Mouse (Mus musculus): Measurements from ENCODE around the gene Ntpcr.

DNA sequence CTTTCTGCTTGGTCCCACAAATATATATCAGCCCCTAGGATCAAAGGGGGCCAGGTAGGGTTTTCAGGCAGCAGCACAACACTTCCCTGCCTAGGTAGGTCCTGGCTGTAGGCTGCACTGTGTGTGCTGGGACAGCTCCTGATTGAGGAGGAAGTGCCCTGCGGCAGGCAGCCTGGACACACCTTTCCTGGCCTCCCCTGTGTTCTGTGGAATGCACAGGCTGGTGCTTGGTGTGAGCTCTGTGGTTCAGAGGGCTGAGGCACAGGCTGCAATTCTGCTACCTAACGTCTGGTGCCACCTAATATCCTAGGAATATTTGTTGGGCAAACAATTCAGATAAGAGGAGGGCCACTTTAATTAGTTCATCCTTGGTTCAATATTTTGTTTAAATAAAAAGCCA, 12.1 kb downstream of the Ntpcr start:
- TF ChIP-seq CTCF (conservative IDR thresholded peaks at IDR 0.05; ENCODE audit: low read length) (no peak), POU5F1 (IDR thresholded peaks at IDR 0.05; ENCODE audit: borderline replicate concordance, low read length) (no peak)

Measured in E14TG2a.4 (cell line).